Mouse (Mus musculus) intestine, postnatal 0 days (tissue): ENCODE data around the gene Acot11. TPM values are rescaled to one million over a fixed set of nuclear protein-coding genes. Genes with fewer than 3 reads are reported as not detected.

Source experiments
- ATAC-seq: fragments of 200-750 bp; cut with Nextera tagmentation; 2 replicates; pipeline ENCODE4 v1.8.0; 2017; ENCODE audit warnings: mild to moderate bottlenecking, moderate TSS enrichment, moderate library complexity
- H3K27ac ChIP-seq: fragments of 300-500 bp; sonication (generic); 2 replicates; pipeline ENCODE4 v1.5.1; 2014; ENCODE audit warnings: mild to moderate bottlenecking, low read depth, low read length, moderate library complexity
- H3K27me3 ChIP-seq: fragments of 300-500 bp; sonication (generic); replicated peaks from 2 replicates; pipeline ENCODE4 v1.6.1; 2014; ENCODE audit warnings: low read length, mixed read lengths; ENCODE audit not compliant: control insufficient read depth, insufficient read depth
- H3K36me3 ChIP-seq: fragments of 300-500 bp; sonication (generic); 2 replicates; pipeline ENCODE4 v1.6.1; 2014; ENCODE audit warnings: mild to moderate bottlenecking, moderate library complexity; ENCODE audit not compliant: control insufficient read depth, insufficient read depth
- H3K4me1 ChIP-seq: fragments of 300-500 bp; sonication (generic); replicated peaks from 2 replicates; pipeline ENCODE4 v1.6.1; 2014; ENCODE audit warnings: antibody characterized with exemption, low read length, mixed read lengths; ENCODE audit not compliant: control insufficient read depth, insufficient read depth
- H3K4me2 ChIP-seq: fragments of 300-500 bp; sonication (generic); replicated peaks from 2 replicates; pipeline ENCODE4 v1.6.1; 2014; ENCODE audit warnings: low read depth, mild to moderate bottlenecking, moderate library complexity
- H3K4me3 ChIP-seq: fragments of 300-500 bp; sonication (generic); 2 replicates; pipeline ENCODE4 v1.5.1; 2014; ENCODE audit warnings: low read depth, low read length
- H3K9ac ChIP-seq: fragments of 300-500 bp; sonication (generic); 2 replicates; pipeline ENCODE4 v1.6.1; 2014; ENCODE audit warnings: mild to moderate bottlenecking, low read depth, low read length
- H3K9me3 ChIP-seq: fragments of 300-500 bp; sonication (generic); 2 replicates; pipeline ENCODE4 v1.6.1; 2016; ENCODE audit warnings: mixed run types; ENCODE audit not compliant: control insufficient read depth
- CTCF ChIP-seq: sonication (generic); IDR thresholded peaks from 2 replicates; pipeline ENCODE4 v1.5.1; 2016; ENCODE audit warnings: low read depth, mild to moderate bottlenecking, control low read depth, antibody characterized with exemption, moderate library complexity
- WGBS: fragments of 180-500 bp; shearing (Covaris S2); extraction: QIAGEN DNeasy Blood & Tissue Kit; methylation state at CpG from one replicate; pipeline ENCODE4 v1.1.7; 2014; 5-methylcytosine and 5-hydroxymethylcytosine counted together
- polyA plus RNA-seq: library from polyadenylated mRNA; unstranded; fragments of >200 nt; fragmentation: Nextera tagmentation; extraction: Ambion mirVana; gene quantifications from 2 replicates; pipeline ENCODE4 v1.2.1, GENCODE M21; 2015

Gene Acot11
- polyA plus RNA-seq, 1 experiment from 2014 or later: 7.8 TPM

DNA sequence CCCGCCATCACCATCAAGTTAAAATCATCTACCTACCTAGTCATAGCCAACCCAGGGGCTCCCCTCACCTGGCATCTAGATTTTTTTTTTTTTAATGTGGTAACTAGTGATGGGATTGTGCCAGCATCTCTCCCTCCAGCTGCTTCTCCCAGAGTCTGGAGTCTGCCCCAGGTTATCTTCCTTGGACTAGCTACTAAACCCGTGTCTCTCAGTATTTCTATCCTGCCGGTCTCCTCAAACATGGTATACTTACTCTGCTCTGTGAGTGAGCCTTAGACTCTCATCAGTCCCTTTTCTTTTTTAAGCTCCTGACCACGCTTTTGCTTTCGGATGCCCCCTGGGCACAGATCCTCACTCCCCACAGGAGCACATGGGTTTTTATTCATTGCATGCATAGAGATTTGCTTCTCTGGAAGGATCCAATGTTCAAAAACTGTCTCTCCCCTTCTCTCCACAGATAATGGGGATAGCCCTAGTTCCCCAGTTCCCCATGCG, 35.9 kb upstream of the Acot11 start:
- 0 out of 2 replicates have a peak overlapping the region, but pooled peaks have one; percentile 71 for H3K9ac ChIP-seq
- H3K36me3 ChIP-seq: no peaks in the 10 kb centered on the region
- TF ChIP-seq CTCF: no peak
- peak overlapping the region; percentile 90; the same call in 1 of the 2 replicates for H3K27ac ChIP-seq
- no peaks in the 10 kb centered on the region for H3K9me3 ChIP-seq
- peak overlapping the region; percentile 59 for H3K4me3 ChIP-seq
- H3K4me1 ChIP-seq: 0 out of 2 replicates have a peak, but pooled peaks cover 9% of the 10 kb centered on the region
- 39% methylated on average over 6 of the region's 6 CpGs for WGBS
- H3K4me2 ChIP-seq: peak overlapping the region; percentile 100
- no peaks in the 10 kb centered on the region for H3K27me3 ChIP-seq
- ATAC-seq: no peak

DNA sequence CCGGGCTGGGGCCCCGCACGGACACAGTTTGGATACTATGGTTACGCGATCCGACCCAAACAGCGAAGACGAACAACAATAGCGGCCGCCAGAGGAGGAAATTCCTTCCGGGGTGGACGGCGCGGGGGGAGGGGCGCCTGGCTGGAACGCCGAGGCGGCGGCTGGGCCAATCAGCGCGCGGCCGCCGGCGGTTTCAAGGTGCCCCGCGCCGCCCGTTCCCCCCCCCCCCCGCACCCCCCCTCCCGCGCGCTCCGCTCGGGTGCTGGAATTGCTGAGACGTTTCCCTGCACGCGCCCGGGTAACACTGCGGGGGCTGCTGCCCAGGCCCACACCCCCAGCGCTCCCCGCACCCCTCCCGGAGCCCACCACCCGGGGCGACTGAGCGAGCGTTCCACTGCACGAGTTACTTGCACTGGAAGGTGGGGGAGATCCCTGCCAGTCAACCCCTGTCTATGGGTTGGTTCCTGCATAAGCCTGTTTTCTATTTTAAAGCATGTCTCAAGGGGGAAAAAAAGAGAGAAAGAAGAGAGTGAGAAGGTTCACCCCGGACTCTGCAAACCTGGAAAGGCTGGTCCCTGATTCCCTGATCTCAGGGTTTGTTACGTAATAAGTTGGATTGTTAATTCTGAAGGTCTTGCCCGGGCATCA, 35.3 kb upstream of the Acot11 start:
- ATAC-seq: peak; percentile 73
- peak overlapping the region; percentile 71 for H3K9ac ChIP-seq
- H3K27me3 ChIP-seq: no peaks in the 10 kb centered on the region
- H3K27ac ChIP-seq: peak overlapping the region; percentile 90
- peak; percentile 41 for TF ChIP-seq CTCF
- H3K4me3 ChIP-seq: peak overlapping the region; percentile 59
- H3K36me3 ChIP-seq: no peaks in the 10 kb centered on the region
- H3K4me1 ChIP-seq: 0 out of 2 replicates have a peak, but pooled peaks cover 9% of the 10 kb centered on the region
- H3K4me2 ChIP-seq: peak overlapping the region; percentile 100
- WGBS: under 1% methylated on average over 34 of the region's 51 CpGs
- no peaks in the 10 kb centered on the region for H3K9me3 ChIP-seq

DNA sequence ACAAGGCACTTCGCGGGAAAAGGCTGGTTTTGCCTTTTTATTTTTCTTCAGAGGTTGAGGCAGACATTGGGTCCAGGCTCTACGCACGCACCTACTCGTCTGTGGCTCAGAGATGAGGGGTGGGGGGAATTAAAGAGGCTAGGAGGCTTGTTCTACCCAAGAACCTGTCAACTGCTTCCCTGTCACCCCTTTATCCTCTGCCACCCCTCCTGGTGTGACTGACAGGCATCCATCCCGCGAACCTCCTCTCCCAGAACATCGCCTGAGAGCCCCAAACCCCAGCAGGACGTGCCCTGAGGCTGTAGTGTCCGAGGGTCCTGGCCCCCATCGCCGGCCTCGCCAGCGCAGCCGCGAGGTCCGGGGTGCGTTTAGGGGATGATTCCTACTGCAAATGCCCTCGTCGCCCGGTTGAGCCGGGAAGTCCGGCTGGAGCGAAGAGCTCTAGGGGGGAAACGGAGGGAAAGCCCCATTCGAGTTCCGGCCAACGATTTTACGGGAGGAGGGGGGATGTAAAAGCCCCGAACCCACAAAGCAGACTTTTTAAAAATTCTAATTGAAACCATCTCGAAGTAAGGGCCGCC, 34.5 kb upstream of the Acot11 start:
- Histone ChIP-seq H3K4me3 (peak overlapping the region; percentile 59), H3K4me2 (peak overlapping the region; percentile 100), H3K9me3 (no peaks in the 10 kb centered on the region), H3K4me1 (0 out of 2 replicates have a peak, but pooled peaks cover 9% of the 10 kb centered on the region), H3K27me3 (no peaks in the 10 kb centered on the region), H3K27ac (peak overlapping the region; percentile 90), H3K9ac (peak overlapping the region; percentile 71), H3K36me3 (no peaks in the 10 kb centered on the region)
- no peak for TF ChIP-seq CTCF
- WGBS: under 1% methylated on average over 32 of the region's 32 CpGs
- peak; percentile 23 for ATAC-seq

DNA sequence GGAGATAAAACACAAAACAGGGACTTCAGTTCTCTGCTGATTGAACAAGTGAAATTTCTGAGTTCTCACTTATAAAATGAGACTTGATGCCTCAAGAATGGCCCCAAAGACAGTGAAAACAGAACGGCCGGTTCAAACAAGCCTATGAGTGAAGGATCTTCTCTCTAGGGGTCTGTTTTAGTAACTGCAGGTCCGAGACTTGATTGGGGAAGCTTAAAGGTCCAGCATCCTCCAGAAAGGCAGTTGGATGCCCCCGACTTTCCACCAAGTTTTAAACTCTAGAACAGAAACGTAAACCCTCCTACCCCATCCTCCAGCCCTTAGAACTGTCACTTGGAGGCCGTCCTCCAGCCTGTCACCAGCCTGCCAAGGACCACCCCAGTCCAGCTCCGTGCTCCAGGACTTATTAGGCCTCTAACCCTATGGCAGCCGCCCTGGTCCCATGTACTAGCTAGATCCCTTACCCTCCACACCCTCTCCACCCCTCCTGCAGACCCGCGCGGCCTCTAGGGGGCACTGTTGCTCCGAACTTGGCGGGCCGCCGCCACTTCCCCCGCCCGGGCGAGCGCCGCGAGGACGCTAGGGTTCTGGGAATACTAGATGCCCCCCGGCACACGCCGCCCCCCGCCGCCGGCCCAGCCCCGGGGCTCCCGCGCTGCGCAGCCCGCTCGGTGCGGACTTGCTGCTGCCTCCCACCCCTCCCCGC, 33.9 kb upstream of the Acot11 start:
- peak; percentile 79 for ATAC-seq
- H3K36me3 ChIP-seq: no peaks in the 10 kb centered on the region

DNA sequence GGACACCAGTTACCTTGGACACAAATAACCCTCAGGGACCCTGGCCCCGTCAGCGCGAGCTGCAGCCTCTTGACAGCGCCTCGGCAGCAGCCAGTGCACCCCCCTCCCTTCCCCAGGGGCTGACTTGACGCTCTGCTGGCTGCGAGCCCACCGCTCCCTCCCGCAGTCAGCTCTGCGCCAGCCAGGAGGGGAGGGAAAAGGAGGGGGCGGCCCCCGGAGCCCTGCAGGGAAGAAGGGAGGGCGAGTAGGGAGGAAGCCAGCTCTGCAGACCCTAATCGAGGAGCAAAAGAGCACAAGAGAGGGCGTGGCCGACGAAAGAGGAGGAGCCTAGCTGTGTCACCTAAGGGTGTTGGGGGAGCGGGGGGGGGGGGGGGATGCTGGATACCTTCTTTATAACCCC, 33.2 kb upstream of the Acot11 start:
- Histone ChIP-seq H3K4me2 (peak overlapping the region; percentile 62), H3K4me3 (peak overlapping the region; percentile 17; the same call in 1 of the 2 replicates), H3K27me3 (no peaks in the 10 kb centered on the region), H3K36me3 (no peaks in the 10 kb centered on the region), H3K9me3 (no peaks in the 10 kb centered on the region), H3K27ac (no peak overlapping the region), H3K9ac (no peak overlapping the region), H3K4me1 (0 out of 2 replicates have a peak, but pooled peaks cover 9% of the 10 kb centered on the region)
- TF ChIP-seq CTCF: no peak
- WGBS: 6% methylated on average over 14 of the region's 18 CpGs
- no peak for ATAC-seq

More for the DNA sequence above, 33.9 kb upstream of the Acot11 start:
- H3K27ac ChIP-seq: peak overlapping the region; percentile 90
- H3K4me3 ChIP-seq: peak overlapping the region; percentile 59
- no peaks in the 10 kb centered on the region for H3K9me3 ChIP-seq
- H3K27me3 ChIP-seq: no peaks in the 10 kb centered on the region
- peak; percentile 94 for TF ChIP-seq CTCF
- H3K4me1 ChIP-seq: 0 out of 2 replicates have a peak, but pooled peaks cover 9% of the 10 kb centered on the region
- H3K9ac ChIP-seq: peak overlapping the region; percentile 71
- H3K4me2 ChIP-seq: peak overlapping the region; percentile 100
- WGBS: 5% methylated on average over 36 of the region's 36 CpGs

DNA sequence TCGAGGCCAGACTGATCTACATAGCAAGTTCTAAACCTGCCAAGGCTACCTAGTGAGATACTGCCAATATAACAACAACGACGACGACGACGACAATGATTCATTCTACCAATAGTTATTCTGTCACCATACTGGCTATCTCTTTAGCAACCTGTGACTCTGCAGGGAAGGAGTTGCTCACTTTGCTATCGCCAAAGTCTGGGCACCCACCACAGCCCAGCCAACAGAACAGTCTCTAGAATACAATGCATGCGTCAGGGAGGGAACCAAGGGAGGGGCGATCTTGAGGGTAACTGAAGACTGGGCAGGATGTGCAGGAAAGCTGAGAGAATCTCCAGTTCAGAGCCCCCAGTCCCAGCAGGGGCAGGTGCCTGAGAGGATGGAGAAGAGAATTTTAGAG, 32.6 kb upstream of the Acot11 start:
- no peak for ATAC-seq
- TF ChIP-seq CTCF: no peak
- no peaks in the 10 kb centered on the region for H3K9me3 ChIP-seq
- 16% methylated on average over 9 of the region's 9 CpGs for WGBS
- no peaks in the 10 kb centered on the region for H3K27me3 ChIP-seq
- peak overlapping the region; percentile 62 for H3K4me2 ChIP-seq
- no peak overlapping the region for H3K27ac ChIP-seq
- H3K4me1 ChIP-seq: 0 out of 2 replicates have a peak, but pooled peaks cover 9% of the 10 kb centered on the region
- no peak overlapping the region for H3K4me3 ChIP-seq
- no peak overlapping the region for H3K9ac ChIP-seq
- H3K36me3 ChIP-seq: no peaks in the 10 kb centered on the region
